Mouse (Mus musculus) thymus, postnatal 4 days (tissue): ENCODE measurements around the gene Map2k2.
"Not testable (repeated sequence)": the region's sequence is repeated elsewhere in the genome, so short reads cannot be mapped to it uniquely, and the experiment has no call there.

Experiments
- DNase-seq: peaks from one replicate; pipeline ENCODE4 v3.0.0; 2021

The Map2k2 gene

DNA sequence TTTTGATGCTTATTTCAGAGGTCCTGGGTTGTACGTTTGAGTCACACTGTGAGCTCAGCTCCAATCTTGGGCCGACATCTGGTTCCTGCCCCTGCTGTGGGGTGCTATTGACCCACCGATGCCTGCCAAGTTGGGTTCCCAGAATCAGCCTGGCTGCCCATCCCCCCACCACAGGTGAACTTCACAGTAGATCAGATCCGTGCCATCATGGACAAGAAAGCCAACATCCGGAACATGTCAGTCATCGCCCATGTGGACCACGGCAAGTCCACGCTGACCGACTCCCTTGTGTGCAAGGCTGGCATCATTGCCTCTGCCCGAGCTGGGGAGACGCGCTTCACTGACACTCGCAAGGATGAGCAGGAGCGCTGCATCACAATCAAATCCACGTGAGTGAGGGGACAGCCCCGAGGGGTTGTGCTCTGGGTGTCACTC, 71.8 kb downstream of the Map2k2 start:
- DNase-seq = peak; percentile 66

DNA sequence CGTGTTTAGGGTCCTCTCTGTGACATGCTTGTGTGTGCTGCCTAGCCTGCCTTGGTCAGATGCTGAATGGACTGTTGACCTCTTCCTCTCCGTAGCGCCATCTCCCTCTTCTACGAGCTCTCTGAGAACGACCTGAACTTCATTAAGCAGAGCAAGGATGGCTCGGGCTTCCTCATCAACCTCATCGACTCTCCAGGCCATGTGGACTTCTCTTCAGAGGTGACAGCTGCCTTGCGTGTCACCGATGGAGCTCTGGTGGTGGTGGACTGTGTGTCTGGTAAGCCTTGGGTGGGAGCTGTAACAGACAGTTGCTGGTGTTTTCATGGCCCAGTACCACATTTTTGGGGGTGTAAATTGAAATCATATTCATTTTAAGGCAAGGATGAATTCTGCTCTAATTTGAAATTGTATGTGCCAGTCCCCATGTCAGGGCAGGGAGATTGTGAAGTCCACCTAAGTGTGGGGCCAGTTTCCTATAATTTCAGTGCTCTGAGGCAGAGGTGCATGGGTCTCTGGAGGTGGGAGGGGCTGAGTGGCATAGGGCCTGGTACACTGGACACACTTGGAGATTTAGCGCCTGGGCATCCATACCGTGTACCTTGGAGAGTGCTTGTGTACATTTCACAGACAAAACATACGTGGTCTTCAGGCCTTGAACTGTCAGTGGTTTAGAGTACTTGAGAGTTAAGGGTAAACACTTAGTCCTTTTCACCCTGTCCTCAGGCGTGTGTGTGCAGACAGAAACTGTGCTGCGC, 72.4 kb downstream of the Map2k2 start:
- DNase-seq = no peak

DNA sequence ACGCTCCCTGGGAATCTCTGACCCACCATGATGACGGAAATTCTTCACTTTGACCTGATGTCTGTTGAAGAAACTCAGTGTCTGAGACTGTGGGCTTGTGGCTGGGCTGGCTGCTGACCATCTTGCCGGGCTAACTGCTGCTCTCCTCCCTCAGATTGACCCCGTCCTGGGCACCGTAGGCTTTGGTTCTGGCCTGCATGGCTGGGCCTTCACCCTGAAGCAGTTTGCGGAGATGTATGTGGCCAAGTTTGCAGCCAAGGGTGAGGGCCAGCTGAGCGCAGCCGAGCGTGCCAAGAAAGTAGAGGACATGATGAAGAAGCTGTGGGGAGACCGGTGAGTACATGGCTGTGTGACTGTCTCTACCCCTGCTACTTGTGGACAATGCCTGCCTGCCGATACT, 73.2 kb downstream of the Map2k2 start:
- no peak for DNase-seq

DNA sequence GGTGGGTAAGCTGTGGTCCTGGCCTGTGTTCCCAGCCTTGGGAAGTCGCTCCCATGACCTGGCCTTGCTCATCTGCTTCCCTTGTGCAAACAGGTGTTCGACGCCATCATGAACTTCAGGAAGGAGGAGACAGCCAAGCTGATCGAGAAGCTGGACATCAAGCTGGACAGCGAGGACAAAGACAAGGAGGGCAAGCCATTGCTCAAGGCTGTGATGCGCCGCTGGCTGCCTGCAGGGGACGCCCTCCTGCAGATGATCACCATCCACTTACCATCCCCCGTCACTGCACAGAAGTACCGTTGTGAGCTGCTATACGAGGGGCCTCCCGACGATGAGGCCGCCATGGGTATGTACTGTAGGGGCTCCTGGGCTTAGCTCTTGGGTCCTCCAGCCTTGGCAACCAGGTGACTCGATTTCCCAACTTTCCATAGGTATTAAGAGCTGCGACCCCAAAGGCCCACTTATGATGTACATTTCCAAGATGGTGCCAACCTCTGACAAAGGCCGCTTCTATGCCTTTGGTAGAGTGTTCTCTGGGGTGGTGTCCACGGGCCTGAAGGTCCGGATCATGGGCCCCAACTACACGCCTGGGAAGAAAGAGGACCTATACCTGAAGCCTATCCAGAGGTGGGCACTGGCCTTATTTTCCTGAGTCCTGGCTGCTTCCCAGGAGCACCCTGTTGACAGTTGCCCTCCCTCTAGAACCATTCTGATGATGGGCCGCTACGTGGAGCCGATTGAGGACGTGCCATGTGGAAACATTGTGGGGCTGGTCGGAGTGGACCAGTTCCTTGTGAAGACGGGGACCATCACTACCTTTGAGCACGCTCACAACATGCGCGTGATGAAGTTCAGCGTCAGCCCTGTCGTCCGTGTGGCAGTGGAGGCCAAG, 74.0 kb downstream of the Map2k2 start:
- DNase-seq = no peak

DNA sequence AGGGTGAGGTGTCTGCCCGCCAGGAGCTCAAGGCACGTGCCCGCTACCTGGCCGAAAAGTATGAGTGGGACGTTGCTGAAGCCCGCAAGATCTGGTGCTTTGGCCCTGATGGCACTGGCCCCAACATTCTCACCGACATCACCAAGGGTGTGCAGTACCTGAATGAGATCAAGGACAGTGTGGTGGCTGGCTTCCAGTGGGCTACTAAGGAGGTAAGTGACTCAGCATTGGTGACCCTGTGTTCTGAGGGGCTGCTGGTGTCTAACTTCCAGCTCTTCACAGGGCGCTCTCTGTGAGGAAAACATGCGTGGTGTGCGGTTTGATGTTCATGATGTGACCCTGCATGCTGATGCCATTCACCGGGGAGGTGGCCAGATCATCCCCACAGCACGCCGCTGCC, 75.2 kb downstream of the Map2k2 start:
- no peak for DNase-seq

DNA sequence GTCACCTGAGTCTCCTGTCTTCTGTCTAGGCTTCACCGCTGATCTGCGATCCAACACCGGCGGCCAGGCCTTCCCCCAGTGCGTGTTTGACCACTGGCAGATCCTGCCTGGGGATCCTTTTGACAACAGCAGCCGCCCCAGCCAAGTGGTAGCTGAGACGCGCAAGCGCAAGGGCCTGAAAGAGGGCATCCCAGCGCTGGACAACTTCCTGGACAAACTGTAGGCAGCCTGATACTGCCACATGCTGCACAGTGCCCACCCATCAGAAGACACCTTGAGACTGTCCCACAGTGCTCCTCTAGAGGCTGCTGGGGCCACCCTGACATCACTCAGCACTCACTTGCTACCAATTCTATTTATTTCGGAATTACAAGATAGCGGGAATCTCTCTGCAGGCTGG, 76.1 kb downstream of the Map2k2 start:
- DNase-seq = not testable (repeated sequence)

DNA sequence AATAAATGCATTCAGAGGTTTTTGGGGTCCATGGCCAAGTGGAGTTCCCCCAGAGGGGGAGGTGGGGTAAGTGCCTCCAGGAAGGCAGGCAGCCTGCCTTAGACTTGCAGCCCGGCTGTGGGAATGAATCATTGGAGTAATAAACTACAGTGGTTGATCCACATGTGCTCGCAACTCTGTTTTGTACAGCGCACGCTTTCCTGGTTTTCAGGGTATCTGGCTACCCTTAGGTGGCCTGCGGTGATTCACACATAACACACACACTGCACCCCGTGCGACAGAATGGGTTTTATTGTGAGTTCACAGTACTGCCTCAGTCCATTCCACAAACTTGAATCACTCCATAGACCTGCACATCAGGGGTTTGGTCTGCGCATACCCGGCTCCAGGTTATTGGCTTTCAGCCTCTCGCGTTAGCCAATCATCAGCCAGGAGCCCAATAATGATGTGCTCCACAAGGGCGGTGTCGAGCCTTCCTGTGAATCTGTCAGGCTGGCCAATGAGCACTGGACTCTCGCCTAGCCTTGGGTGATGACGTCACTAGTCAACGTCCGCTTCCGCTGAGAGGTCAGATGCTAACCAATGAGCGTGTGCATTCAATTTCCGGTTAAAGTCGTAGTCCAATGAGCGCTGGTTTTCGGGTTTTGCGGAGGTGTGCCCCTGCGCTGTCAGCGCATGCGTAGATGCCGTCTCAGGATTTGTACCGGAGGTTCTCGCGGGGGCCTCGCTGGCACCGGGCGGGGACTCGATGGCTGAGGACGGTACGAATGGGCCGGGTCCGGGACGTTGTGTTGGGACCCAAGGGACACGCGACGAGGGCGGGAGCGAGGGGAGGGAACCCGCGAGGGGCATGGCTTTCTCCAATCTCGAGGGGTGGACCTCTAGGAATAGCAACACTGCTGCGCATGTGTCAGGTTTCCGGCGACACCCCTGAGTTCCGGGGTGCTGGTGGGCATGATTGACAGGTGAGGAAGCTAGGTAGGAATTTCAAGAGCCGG, 76.9 kb downstream of the Map2k2 start, which contains the start of gene Dapk3:
TSS of gene Dapk3 (plus strand) at position 670 of the 998 bp plus-strand sequence.
- DNase-seq = peak; percentile 94
